Mouse (Mus musculus) 416B (cell line): ENCODE measurements around the gene Dhcr7.
A peak's percentile ranks its signal among the peaks of the same experiment; 100 is the strongest.

Source experiments
- DNase-seq: peaks from one replicate; pipeline ENCODE4 v3.0.0; 2011; ENCODE audit warnings: low read depth

Gene Dhcr7

DNA sequence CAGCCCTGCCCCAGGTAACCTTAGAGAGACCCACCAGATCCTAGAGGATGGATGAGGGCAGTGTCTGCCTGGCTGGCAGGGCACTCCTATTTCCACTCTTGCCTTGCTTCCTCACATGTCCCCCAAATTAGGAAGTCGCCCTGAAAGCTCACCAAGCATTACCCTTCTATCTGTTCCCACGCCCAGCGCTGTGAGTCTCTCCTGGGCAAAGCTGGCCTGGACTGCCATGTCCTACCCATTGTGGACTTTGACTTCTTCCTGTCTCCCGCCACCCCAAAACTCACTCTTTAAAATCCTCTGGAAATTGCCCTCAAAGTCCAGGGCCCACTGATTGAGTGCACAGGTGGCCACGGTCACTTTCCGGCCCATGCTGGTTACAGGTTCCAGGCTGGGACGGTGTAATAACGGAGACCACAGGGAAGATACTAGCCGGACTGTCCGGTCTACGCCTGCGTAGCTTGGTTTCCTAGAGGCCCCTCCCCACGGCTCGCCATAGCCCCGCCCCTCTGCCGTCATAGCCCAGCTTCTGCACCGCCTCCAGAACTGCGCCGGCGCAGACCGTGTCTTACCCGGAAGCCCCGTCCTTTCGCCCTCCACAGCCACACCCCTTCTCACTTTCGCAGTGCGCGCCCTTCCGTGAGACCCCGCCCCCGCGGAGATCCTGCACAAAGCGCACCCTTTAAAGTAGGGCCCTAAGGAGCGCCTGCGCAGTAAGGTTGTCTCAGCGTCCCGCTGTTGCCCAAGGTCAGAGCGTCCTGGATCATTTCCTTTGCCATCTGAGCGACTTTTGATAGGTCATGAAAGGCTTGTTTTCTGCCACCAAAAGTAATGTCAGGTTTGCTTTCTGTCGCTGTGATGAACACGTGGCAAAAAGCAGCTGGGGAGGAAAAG, at the start of gene Dhcr7, which contains the start of gene Nadsyn1:
Gene Dhcr7, plus strand, starts transcription at position 771 of the 891 bp plus-strand sequence.
Gene Nadsyn1, minus strand, starts transcription at position 475 of the 891 bp plus-strand sequence.
- peak; percentile 99 for DNase-seq

DNA sequence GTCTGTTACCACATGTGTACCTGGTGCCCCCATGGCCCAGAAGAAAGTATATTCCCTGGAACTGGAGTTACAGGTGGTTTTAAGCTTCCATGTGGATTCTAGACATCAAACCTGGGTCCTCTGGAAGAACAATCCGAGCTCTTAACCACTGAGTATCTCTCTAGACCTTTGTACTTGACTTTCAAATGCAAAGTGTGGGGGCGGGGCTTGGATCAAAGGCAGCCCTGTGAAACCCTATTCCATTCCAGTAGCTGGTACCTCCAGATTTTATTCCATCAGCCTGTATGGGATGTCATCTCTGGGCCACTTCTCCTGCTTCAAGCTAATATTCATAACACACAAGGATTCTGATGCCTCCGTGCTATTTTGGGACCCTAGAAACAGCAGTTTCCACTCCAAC, 46.8 kb upstream of the Dhcr7 start:
- DNase-seq, result no peak

DNA sequence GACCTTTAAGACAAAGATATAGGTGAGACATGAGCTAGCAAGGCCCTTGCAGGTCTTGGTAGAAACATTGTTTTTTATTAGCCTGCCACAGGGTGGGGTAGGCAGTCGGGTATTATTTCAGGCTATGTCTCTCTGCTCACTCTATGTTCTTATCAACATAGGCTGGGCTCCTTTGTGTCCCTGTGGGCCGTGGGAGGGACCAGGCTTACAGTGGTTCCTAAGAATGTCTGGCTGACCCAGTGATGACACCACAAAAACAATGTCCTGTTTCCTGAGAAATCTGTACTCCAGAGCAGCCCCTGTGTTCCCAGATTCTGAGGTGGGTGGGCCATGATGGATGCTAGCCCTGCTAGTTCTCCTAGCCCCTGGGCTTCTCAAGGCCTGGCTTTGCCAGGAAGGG, 45.6 kb upstream of the Dhcr7 start:
- no peak for DNase-seq

DNA sequence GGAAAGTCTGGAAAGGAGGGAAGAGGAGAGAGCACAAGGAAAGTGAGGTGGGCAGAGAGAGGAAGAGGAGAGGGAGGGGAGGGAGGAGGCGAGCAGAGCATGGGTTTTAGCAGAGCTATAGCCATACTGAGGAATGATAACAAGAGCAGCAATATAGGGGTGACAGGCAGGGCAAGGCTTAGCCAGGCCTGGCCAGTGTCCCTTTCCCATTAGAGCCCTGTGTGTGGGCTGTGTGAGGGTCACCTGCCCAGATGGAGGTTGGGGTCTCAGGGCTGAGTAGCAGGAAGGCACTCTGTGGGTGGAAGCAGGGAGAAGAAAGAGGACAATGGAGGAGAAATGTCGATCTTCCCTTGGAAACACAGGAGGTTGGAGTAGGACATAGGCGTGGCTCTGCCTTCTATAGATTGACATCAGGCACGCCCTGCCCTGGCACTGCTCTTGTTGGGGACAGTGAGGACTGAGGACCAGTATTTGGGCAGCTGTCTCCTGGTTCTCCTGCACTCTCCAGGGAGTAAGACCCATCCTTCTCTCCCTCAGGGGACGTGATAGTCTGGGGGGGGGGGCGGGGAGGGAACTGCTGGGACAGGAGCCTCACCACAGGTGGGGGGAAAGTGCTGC, 39.5 kb upstream of the Dhcr7 start:
- DNase-seq, result no peak

DNA sequence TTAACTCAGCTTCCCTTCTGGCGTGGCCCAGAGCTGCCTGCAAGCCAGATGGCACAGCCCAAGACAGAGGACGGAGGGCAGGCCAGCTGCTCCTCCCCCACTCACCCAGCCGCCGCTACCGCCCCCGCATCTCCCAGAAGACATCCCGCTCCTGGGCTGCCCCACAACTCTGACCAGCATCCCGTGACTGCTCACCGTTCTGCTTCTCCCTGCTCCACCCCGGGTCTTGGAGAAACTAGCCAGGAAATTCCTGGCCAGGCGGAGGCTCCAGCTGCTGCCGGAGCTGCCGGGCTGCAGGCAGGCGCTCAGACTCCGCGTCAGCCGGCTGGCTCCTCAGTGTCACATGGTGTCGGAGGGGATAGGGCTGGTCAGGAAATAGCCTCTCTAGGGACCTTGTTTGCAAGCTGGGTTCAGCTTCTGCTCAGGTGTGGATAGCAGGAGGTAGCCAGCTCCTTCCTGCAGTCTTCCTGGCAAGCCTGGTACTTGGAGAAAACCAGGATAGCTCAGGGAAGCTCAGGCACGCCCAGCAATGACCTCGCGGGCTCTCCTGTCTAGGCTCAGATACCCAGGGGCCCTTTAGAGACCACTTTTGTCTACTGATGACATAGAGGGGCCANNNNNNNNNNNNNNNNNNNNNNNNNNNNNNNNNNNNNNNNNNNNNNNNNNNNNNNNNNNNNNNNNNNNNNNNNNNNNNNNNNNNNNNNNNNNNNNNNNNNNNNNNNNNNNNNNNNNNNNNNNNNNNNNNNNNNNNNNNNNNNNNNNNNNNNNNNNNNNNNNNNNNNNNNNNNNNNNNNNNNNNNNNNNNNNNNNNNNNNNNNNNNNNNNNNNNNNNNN, 38.7 kb upstream of the Dhcr7 start, which contains the start of gene Mrgpre:
Gene Mrgpre, minus strand, starts transcription at position 505 of the 834 bp plus-strand sequence.
- no peak for DNase-seq

DNA sequence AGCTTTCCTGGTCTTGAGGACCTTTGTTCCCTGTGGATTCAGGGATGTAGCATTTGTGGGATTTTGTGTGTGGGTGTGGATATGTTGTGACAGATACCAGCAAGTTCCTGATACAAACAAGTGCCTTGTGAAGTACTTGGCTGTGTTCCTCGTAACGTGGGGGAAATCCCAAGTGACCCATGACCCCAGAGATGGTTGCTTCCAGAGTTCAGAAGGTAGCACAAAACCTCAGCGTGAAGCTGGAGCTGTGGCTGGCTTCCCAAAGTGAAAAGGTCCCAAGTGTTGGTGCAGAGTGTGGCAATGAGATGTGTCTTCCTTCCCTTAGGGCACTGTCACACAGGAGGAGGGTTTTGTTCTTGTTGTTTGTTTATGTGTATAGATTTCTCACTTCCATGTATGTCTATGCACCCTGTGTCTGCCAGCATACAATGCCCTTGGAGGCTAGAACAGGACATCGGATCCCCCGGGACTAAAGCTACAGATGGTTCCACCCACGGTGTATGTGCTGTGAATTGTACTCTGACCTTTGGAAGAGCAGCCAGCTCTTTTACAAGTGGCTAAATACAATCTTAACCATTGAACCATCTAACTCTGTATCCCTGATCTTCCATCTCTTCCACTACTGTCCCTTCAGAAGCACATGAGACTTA, 30.5 kb upstream of the Dhcr7 start:
- no peak for DNase-seq

DNA sequence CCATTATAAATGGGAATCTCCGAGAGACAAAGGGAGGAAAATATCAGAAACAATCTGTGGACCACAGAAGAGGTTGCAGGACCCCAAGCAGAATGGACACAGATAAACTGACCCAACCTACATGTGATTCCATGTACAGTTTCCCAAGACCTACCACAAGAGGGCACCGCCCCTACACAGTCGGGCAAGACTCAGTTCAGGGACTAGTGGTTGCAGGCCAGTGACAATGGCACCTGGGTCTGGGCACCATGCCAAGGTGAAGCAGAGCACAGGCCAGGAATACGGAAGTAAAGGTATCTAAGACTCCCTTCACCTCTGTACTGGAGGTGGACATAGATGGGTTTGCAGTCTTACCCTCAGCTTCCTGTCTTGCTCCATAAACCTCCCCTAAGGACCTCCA, 29.8 kb upstream of the Dhcr7 start:
- DNase-seq, result peak; percentile 72

DNA sequence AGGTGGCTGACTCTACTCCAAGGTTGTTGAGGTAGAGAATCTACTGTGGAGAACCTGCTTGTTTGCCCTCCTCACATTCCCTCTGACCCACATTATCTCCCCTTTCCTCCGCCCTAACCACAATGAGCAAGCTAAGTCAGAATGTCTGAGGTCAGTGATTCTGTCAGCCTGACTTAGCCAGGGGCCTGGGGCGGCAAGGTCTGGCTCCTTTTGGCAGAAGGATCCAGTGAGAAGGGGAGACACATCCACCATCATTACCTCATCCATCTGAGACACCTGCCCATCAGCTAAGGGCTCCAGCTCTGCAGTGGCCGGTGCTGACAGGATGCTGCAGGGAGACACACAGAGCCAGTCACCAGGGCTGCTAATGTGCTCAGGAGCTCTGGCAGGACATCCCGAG, 24.2 kb upstream of the Dhcr7 start:
- no peak for DNase-seq

DNA sequence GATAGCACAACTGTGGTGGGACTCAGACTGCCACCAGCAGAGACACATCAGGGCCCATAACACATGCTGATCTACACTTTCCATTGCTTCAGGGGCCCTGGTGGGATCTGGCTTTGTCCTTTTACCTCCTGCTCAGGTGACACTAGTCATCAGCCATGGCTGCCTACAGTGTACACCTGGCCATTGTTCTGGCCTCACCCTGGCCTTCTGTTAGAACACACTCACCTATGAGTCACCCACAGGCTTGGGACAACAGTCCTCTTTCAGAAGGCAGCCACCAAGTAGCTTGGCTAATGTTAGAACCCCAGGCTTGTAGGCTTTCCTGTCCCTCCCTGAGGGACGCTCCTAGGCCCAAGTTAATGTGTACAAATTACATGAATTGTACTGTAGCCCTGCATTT, 22.2 kb upstream of the Dhcr7 start:
- DNase-seq, result no peak

DNA sequence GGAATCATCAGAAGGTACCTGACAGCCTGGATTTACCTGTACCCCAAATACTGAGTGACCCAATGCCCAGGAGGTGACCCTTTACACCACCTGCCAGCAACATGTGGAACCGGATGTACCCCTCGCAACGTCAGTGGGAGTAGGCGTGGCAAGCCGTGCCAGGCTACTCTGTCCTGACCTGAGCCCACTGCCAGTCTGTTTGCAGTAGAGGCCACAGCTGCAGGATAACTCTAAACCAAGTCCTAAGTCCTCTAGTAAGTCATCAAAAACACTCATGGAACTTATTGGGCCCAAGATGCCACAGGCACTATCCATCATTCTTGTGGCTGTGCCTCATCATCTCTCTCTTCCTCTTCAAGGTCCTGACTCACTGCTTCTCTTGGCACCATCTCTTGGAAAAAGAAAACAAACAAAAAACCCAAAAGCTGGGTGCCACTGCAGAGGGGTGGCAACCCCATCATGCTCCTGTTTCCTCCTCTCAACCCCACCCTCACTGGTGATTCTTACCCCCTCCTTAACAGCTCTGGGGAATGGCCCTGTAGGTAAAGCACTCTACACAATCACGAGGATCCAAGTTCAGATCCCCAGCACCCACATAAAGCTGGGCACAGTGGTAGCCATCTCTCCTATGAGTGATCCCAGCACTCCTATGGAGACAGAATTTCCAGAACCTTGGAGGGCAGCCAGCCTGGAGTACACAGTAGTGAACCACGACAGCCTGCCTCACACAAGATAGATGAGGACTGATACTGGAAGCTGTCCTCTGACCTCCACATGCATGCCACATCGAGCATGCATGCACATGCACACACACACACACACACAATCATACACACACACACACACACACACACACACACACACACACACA, 21.5 kb upstream of the Dhcr7 start:
- DNase-seq, result no peak

DNA sequence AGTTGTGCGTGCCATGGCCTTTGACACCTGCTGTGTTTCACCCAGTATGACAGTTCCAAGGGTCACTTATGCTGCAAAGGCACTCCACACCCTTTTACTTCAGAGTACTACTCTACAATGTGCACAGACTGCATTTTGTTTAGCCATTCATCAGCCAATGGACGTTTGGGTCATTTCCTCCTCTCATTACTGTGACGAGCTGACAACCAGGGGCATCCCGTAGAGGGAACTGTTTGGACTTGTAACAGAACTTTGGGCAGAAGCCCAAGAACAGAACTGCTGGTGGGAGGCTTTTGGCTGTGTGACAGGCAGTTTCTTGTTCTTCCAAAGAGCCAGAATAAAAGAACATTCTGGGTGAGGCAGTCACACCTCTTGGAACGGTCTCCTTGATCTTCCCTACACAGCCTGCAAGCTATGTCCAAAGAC, 17.7 kb upstream of the Dhcr7 start:
- no peak for DNase-seq

DNA sequence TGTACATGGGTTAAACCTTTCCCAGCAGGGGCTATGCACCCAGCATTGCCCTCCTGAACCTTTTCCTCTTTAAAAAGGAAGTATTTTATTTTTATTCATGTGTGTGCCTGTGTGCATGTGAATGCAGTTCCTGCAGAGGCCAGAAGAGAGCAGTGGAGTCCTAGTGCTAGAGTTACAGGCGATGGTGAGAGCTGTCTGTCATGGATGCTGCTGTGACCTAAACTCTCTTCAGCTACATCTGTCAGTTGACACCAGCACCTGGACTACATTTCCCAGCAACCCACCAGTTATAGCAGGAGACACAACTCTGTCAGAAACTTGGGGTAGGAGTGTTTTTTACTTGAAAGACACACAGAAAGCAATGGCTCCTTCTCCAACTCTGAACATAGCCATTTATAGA, 14.0 kb upstream of the Dhcr7 start:
- peak; percentile 55 for DNase-seq

DNA sequence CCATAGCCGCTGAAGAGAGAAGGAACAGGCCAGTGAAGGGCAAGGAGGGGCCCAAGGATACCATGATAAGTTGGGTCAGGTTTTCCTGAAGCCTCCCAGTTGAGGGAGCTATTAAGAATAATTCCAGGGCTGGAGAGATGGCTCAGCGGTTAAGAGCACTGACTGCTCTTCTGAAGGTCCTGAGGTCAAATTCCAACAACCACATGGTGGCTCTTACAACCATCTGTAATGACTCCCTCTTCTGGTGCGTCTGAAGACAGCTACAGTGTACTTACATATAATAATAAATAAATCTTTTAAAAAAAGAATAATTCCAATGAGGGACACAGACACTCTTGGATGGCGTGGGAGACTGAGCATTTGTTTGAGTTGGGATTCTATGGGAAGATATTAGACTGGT, 3.7 kb upstream of the Dhcr7 start:
- no peak for DNase-seq

DNA sequence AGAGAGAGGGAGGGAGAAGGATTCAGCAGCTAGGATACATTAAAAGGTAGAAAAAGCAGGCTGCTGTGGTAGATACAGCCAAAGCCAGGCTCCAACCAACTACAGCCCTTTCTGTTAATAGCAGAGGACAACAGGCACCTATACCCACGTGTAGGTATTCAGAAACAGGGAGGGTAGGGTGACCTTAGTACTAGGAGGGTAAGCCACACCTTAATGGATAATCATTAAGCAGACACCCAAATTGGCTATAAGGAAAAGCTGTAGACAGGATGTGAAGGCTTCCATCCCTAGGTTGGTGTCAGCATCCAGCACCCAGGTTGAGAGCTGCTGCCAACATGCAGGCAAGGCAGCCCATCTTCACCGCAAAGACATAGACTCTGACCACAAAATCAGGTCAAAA, 1.7 kb upstream of the Dhcr7 start:
- no peak for DNase-seq

DNA sequence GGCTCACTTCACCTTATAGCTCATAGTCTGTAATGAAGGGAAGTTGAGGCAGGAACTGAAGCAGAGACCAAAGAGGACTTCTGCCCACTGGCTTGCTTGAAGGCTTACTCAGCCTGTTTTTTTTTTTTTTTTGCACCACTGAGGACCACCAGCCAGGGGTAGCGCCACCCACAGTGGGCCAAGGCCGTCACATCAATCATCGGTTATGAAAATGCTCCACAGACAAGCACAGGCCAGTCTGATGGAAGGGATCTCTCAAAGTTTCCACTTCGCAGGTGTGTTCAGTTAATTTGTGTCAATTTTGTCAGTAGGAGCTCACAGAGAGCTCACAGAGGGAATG, 291 bp downstream of the Dhcr7 start:
- no peak for DNase-seq

DNA sequence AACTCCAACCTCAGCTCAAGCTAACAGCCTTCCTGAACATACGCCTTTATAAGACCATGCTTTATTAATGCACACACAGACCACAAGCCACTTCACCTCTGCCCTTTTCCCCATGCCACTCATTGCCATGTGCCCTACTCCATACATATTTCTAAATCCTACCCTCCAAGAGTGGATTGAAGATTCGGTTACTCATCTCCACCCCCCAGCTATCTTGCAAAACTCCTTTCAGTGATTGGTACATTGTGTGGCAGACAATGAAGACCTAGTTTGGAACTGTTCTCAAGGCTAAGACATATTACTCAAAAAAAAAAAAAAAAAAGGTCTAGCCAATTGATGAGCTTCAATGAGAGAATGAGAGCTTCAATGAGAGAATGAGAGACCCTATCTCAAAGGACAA, 4.0 kb downstream of the Dhcr7 start:
- peak; percentile 51 for DNase-seq

DNA sequence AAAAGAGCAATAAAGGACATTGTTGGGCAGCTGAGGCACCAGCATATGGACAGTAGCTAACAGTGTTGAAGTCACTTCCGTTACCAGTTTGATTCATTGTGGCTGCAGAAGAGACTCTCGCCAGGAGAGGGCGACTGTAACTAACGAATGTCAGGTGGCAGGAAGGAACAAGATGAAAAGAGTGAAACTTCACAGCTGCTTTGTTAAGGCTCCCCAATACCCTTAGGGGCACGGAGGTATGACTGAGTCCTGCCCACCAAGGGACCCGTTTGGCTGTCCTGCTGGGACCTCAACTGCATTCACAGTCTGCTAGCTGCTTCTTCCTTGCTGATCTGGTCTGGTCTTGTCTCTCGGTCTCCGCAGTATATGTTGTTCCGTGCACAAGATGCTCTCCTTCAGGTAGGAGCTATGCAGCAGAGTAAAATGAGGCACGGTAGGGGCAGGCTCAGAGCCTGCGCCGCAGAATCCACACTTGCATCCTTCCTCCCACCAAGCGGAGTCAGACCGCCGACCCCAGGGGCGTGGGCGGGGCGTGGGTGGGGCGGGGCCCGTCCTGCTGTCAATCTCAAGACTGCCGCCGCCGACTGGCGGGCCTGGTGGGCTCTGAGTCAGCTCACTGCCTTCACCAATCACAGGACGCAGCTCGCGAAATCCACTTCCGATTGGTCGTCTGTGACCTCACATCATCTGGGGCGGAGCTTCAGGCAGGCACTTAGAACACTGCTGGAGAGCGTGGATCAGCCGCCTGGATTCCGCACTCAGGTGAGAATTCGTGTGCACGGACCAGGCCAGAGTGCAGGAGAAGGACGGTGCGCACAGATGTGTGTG, 6.8 kb downstream of the Dhcr7 start:
- DNase-seq, result peak; percentile 99

DNA sequence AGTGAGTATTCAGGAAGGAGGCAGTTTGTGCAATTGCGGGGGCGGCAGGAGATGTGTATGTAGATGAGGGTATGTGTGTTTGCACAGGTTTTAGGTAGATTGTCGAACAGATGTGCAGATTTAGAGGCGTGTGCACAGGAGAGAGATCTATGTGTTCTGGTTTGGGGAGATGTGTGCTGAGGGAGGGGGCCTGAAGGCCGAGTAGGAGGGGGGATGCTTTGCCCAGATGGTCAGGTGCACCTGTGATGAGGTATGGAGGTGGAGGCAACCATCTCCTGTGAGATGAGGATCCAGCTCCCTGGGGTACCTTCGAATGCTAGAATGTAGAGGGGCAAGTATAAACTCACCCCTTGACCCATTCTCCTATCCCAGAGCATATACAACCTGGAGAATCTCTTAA, 7.5 kb downstream of the Dhcr7 start:
- no peak for DNase-seq

DNA sequence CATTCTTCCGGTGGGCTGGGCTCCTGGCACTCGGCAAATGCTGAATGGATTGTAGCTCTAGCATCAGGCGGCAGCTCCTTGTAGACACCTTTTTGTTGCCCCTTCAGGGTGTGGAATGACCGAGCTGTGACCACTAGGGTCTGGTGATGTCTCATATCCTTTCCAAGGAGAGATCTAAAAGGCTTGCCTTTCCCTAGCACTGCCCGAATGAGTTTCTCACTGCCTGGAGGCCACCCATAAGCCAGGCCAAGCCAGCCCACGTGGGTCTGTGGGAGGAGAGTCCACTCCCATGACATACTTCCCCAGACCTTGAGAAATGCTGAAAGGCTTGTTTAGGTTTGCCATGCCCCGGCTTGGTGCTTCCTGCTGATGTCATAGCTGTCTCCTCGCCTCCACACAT, 9.3 kb downstream of the Dhcr7 start:
- peak; percentile 60 for DNase-seq

DNA sequence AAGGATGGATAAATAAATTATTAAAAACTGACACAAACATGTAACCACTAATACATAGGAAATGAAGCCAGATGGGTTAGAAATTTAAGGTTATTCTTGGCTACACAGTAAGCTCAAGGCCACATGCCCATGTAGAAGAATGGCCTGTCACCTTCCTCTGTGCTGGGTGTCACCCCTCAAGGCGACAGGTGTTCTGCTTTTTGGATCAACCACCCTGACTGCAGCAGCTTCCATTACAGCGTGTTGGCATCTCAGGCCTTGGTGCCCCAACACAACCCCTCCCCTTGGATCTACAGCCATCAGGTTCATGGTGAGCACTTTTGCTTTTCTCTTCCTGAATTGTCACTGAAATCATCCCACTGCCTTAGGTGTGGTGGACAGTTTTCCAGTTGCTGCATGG, 9.7 kb downstream of the Dhcr7 start:
- DNase-seq, result no peak
